23 mouse cellular contexts compared by ENCODE assay signal in genomic region chr7:116202033-116202681, GRCm38 (mm10).
DNase-seq lines count a peak whose midpoint lies in the region; ATAC-seq and TF ChIP-seq lines count a peak whose summit lies in the region.
"Had no signal": no experiment of that assay in that cellular context is flagged by ENCODE, and none has a peak within 500 bp of the region (broad histone marks: within the 10 kb centered on the region; RNA-seq: fewer than 3 reads in every experiment).

No protein-coding gene starts in this region.

- WGBS in heart, embryonic 10.5 days = 68% methylated on average over 10 of the region's 10 CpGs
- WGBS in lung, postnatal 0 days = 49% methylated on average over 10 of the region's 10 CpGs
- WGBS in intestine, embryonic 16.5 days = 51% methylated on average over 10 of the region's 10 CpGs
- 58% methylated on average over 10 of the region's 10 CpGs for WGBS in stomach, embryonic 15.5 days

- intact Hi-C loops in left cerebral cortex, adult 2 months (cut with DNase I) = no loop called here

- H3K27ac ChIP-seq in heart, embryonic 10.5 days = peak overlapping the region; percentile 36; the same call in 1 of the 2 replicates
- no peak overlapping the region for H3K27ac ChIP-seq in lung, postnatal 0 days (ENCODE audit: low read length)
- peak overlapping the region; percentile 81 for H3K27ac ChIP-seq in intestine, embryonic 16.5 days (ENCODE audit: low read length)
- peak overlapping the region; percentile 35; the same call in 1 of the 2 replicates for H3K27ac ChIP-seq in stomach, embryonic 15.5 days
- no peak overlapping the region for H3K27ac ChIP-seq in left cerebral cortex, adult 2 months
- H3K27ac ChIP-seq: embryonic facial prominence, embryonic 10.5 days; forebrain, embryonic 12.5 days; hindbrain, embryonic 10.5 days; limb, embryonic 10.5 days; midbrain, embryonic 15.5 days; neural tube, embryonic 15.5 days had no signal

- H3K4me1 ChIP-seq in heart, embryonic 10.5 days = peaks cover 83% of the 10 kb centered on the region
- peaks cover 9% of the 10 kb centered on the region for H3K4me1 ChIP-seq in lung, postnatal 0 days (ENCODE audit: insufficient read depth, low read depth, low read length)
- peaks cover 22% of the 10 kb centered on the region for H3K4me1 ChIP-seq in intestine, embryonic 16.5 days (ENCODE audit: control insufficient read depth, insufficient read depth, low read length)
- H3K4me1 ChIP-seq in stomach, embryonic 15.5 days = peaks cover 10% of the 10 kb centered on the region; the same call in 1 of the 2 replicates
- H3K4me1 ChIP-seq: midbrain, embryonic 15.5 days; neural tube, embryonic 15.5 days had no signal

- TF ChIP-seq EP300 in lung, postnatal 0 days (IDR thresholded peaks at IDR 0.05) = no peak

- H3K4me2 ChIP-seq in lung, postnatal 0 days (replicated peaks; ENCODE audit: low read depth, low read length) = no peak overlapping the region
- peak overlapping the region; percentile 38 for H3K4me2 ChIP-seq in intestine, embryonic 16.5 days (ENCODE audit: low read depth, low read length)
- no peak overlapping the region for H3K4me2 ChIP-seq in stomach, embryonic 15.5 days
- H3K4me2 ChIP-seq: forebrain, embryonic 12.5 days; heart, embryonic 12.5 days; liver, embryonic 11.5 days; lung, embryonic 14.5 days; midbrain, embryonic 15.5 days; neural tube, embryonic 15.5 days had no signal

- no peak for DNase-seq in heart, embryonic 10.5 days (ENCODE audit: low spot score)
- DNase-seq in heart, adult 11 months = no peak
- DNase-seq in lung, postnatal 0 days (ENCODE audit: low spot score) = no peak
- DNase-seq in lung, postnatal 25 days (ENCODE audit: low spot score) = no peak
- DNase-seq in left cerebral cortex, adult 2 months (ENCODE audit: extremely low spot score in 1 of 2, low spot score in 2 of 2) = no peak
- DNase-seq in thymus, adult 18-20 months = no peak
- DNase-seq: cerebellum, adult 8-10 months; gastrocnemius, postnatal 25 days; kidney, adult 9 months; kidney, postnatal 25 days; lung, embryonic 14.5 days; right cerebral cortex, postnatal 4 days had no signal

- no peak overlapping the region for H3K4me3 ChIP-seq in heart, embryonic 10.5 days
- no peak overlapping the region for H3K4me3 ChIP-seq in lung, postnatal 0 days (ENCODE audit: low read depth, low read length)
- H3K4me3 ChIP-seq in intestine, embryonic 16.5 days (ENCODE audit: low read length) = 0 out of 2 replicates have a peak overlapping the region, but pooled peaks have one; percentile 11
- no peak overlapping the region for H3K4me3 ChIP-seq in stomach, embryonic 15.5 days (replicated peaks)
- no peak overlapping the region for H3K4me3 ChIP-seq in left cerebral cortex, adult 2 months
- H3K4me3 ChIP-seq: embryonic facial prominence, embryonic 10.5 days; forebrain, embryonic 12.5 days; heart, embryonic 12.5 days; hindbrain, embryonic 10.5 days; limb, embryonic 10.5 days; megakaryocyte, embryonic 14.5 days; midbrain, embryonic 15.5 days; neural tube, embryonic 15.5 days had no signal

- no peaks in the 10 kb centered on the region for H3K27me3 ChIP-seq in heart, embryonic 10.5 days (ENCODE audit: insufficient read depth, poor library complexity, severe bottlenecking)
- H3K27me3 ChIP-seq in lung, postnatal 0 days (replicated peaks; ENCODE audit: insufficient read depth, low read length) = no peaks in the 10 kb centered on the region
- no peaks in the 10 kb centered on the region for H3K27me3 ChIP-seq in intestine, embryonic 16.5 days (replicated peaks; ENCODE audit: control insufficient read depth, insufficient read depth, low read length)
- no peaks in the 10 kb centered on the region for H3K27me3 ChIP-seq in stomach, embryonic 15.5 days (replicated peaks)
- H3K27me3 ChIP-seq: forebrain, embryonic 12.5 days; heart, embryonic 12.5 days; midbrain, embryonic 15.5 days; neural tube, embryonic 15.5 days had no signal

- no peak overlapping the region for H3K9ac ChIP-seq in lung, postnatal 0 days (replicated peaks; ENCODE audit: low read depth)
- H3K9ac ChIP-seq in intestine, embryonic 16.5 days (ENCODE audit: low read depth, low read length) = no peak overlapping the region
- H3K9ac ChIP-seq in stomach, embryonic 15.5 days = no peak overlapping the region
- H3K9ac ChIP-seq: forebrain, embryonic 12.5 days; heart, embryonic 12.5 days; lung, embryonic 14.5 days; midbrain, embryonic 15.5 days; neural tube, embryonic 15.5 days had no signal

- no peak for TF ChIP-seq CTCF in lung, postnatal 0 days (IDR thresholded peaks at IDR 0.05)
- TF ChIP-seq CTCF in left cerebral cortex, adult 2 months (IDR thresholded peaks at IDR 0.05) = no peak

- peak; percentile 36 for ATAC-seq in lung, postnatal 0 days
- ATAC-seq in intestine, embryonic 16.5 days = peak; percentile 73
- ATAC-seq in stomach, embryonic 15.5 days (ENCODE audit: insufficient read depth, low FRiP score, low read depth) = peak; percentile 8; the same call in 1 of the 2 replicates
- ATAC-seq: midbrain, embryonic 15.5 days had no signal

- no peaks in the 10 kb centered on the region for H3K9me3 ChIP-seq in heart, embryonic 10.5 days
- H3K9me3 ChIP-seq in lung, postnatal 0 days (ENCODE audit: low read length) = no peaks in the 10 kb centered on the region
- no peaks in the 10 kb centered on the region for H3K9me3 ChIP-seq in intestine, embryonic 16.5 days (ENCODE audit: control insufficient read depth, low read length)
- H3K9me3 ChIP-seq in stomach, embryonic 15.5 days = no peaks in the 10 kb centered on the region
- H3K9me3 ChIP-seq: embryonic facial prominence, embryonic 10.5 days; forebrain, embryonic 12.5 days; heart, embryonic 12.5 days; hindbrain, embryonic 10.5 days; limb, embryonic 10.5 days; megakaryocyte, embryonic 14.5 days; midbrain, embryonic 15.5 days; neural tube, embryonic 15.5 days had no signal

- no peaks in the 10 kb centered on the region for H3K36me3 ChIP-seq in heart, embryonic 10.5 days
- H3K36me3 ChIP-seq in lung, postnatal 0 days (ENCODE audit: insufficient read depth, low read length) = no peaks in the 10 kb centered on the region
- no peaks in the 10 kb centered on the region for H3K36me3 ChIP-seq in intestine, embryonic 16.5 days (ENCODE audit: control insufficient read depth, insufficient read depth, low read length)
- H3K36me3 ChIP-seq in stomach, embryonic 15.5 days = no peaks in the 10 kb centered on the region
- H3K36me3 ChIP-seq: embryonic facial prominence, embryonic 10.5 days; forebrain, embryonic 12.5 days; heart, embryonic 12.5 days; hindbrain, embryonic 10.5 days; limb, embryonic 10.5 days; midbrain, embryonic 15.5 days; neural tube, embryonic 15.5 days had no signal

Comparison
In these comparisons a context has a peak if more than half of its experiments do, and no peak if none do; other contexts are left out.
1. H3K27ac ChIP-seq: peak in heart, embryonic 10.5 days (single experiment), intestine, embryonic 16.5 days (single experiment) and stomach, embryonic 15.5 days (single experiment); none in lung, postnatal 0 days (single experiment) and left cerebral cortex, adult 2 months (single experiment).
2. ATAC-seq: peak in every context shown above with its lines; median percentile 73 in intestine, embryonic 16.5 days; 36 in lung, postnatal 0 days; 8 in stomach, embryonic 15.5 days.